Mouse (Mus musculus): Measurements from ENCODE around the gene Gm10330.
A peak's percentile ranks its signal among the peaks of the same experiment; 100 is the strongest.
"Not testable (repeated sequence)": the region's sequence is repeated elsewhere in the genome, so short reads cannot be mapped to it uniquely, and the experiment has no call there.

Gene Gm10330

GRCm38 (mm10) chr12:23780165-23780564, at the start of gene Gm10330:
Gene Gm10330, minus strand, starts transcription at chr12:23780265.
- not testable (repeated sequence) for DNase-seq

GRCm38 (mm10) chr12:23800776-23801175, 20.7 kb upstream of the Gm10330 start:
- not testable (repeated sequence) for DNase-seq

GRCm38 (mm10) chr12:23800366-23800765, 20.3 kb upstream of the Gm10330 start:
- DNase-seq: peak in 1 of 2 experiments; percentile 10
